Mouse (Mus musculus): ENCODE results near the gene Pygb. TPM values are rescaled to one million over a fixed set of nuclear protein-coding genes. Genes with fewer than 3 reads are reported as not detected.

The Pygb gene
- total RNA-seq (2021), result 100 to 1,000 TPM; 203 to 212 TPM
- long read RNA-seq, experiment 1, transcript Pygb-201 (20 exons, 3,909 nt), result major isoform, 164 of 208 reads
- long read RNA-seq, experiment 1, partial matches to known transcripts, result 23 of 208 reads
- long read RNA-seq, experiment 1, other reads (novel, unspliced or antisense), result 19 of 208 reads
- long read RNA-seq, experiment 2, transcript Pygb-201 (20 exons, 3,909 nt), result major isoform, 211 of 258 reads
- long read RNA-seq, experiment 2, partial matches to known transcripts, result 28 of 258 reads
- long read RNA-seq, experiment 2, other reads (novel, unspliced or antisense), result 18 of 258 reads

DNA sequence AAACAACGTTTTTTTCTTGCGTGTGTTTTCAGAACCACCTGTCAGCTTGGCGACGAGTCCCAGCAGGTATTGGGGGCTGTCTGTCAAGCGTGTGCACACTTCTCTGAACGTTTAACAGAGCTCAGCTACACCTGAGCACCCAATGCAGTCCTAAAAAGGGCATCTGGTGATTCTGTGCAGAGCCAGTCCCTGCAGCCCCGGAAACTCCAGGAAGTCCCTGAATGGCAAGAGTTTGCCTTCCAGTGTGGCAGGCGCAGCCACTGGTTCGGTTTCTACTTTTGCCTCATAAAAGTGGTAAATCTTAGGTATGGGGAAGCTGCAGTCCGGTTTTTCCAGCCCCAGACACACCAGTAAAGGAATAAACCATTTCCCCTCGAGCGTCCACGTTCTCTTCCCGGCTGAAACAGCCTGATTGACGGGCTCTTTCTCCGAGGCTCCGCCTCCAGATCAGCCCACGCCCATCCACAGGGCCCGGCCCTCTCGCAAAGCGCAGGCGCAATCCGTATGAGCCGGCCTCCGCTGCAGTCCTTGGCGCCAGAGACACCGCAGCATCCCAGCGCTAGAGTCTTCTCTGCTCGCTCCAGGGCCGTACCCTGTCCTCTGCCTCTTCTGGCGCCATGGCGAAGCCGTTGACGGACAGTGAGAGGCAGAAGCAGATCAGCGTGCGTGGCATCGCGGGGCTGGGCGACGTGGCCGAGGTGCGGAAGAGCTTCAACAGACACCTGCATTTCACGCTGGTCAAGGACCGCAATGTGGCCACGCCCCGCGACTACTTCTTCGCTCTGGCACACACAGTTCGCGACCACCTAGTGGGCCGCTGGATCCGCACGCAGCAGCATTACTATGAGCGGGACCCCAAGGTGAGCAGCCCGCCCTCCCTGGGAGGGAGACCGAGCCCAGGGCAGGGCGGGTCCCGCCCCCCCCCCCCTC, at the start of gene Pygb:
Gene Pygb (plus strand): TSS at position 485 of the 930 bp plus-strand sequence.
- peak; percentile 86 to 89 for DNase-seq (ENCODE audit: low spot score in 2 of 2)
- Histone ChIP-seq H3K4me3 (peak within 1 kb of the TSS; percentile 99), H3K27ac (peak within 1 kb of the TSS; percentile 94)
- TF ChIP-seq CTCF (conservative IDR thresholded peaks at IDR 0.05), result no peak

DNA sequence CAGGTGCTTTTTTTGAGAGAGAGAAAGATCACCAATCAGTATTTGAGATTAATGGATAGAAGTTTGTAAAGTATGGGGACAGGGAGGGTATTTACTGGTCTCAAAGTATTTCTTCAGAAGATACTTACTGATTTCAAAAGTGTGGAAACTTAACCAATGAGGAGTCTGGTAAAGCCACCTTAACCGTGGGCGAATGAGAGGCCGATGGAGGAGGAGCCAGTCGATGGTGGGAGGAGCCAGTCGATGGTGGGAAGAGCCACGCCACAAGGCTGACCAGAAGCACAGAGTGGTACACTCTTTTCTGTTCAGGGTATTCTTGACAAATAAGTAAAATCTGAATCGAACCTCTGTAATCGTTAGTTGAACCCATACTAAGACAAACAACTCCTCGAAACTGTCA, 48.7 kb upstream of the Pygb start:
- Histone ChIP-seq H3K27ac (no peak overlapping the region), H3K4me3 (no peak overlapping the region)
- TF ChIP-seq CTCF (conservative IDR thresholded peaks at IDR 0.05), result no peak
- DNase-seq (ENCODE audit: low spot score in 2 of 2), result no peak

DNA sequence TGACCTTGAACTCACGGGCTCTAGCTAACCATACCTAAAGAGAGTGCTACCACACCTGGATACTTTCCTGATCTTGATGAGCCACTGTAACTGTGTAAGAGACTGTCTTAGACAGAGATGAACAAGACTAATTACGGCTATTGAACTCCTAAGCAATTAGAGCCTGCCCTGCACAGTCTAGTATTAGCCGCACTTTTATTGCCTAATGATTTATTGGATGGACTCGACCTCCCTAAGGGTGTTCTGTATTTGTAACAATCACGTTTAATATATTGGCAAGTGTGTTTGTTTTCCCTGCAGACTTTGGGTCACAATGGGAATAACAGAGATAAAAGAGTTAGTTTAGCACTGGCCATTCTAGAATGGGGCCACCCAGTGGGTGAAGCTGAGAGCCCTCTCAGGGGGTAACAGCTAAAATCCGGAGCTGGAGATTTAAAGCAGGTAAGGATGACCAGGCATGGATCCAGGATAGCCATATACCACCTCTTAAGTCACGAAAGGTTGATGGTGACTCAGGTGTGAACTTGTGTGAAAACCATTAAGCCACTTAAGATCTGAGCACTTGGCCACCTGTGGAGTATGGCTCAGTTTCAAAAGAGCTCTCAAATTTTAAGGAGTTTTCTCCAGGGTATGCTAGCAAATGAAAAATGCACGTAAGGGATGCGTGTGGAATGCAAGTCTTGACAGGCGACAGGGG, 46.2 kb upstream of the Pygb start:
- Histone ChIP-seq H3K4me3 (no peak overlapping the region), H3K27ac (no peak overlapping the region)
- no peak for TF ChIP-seq CTCF (conservative IDR thresholded peaks at IDR 0.05)
- no peak for DNase-seq (ENCODE audit: low spot score in 2 of 2)

DNA sequence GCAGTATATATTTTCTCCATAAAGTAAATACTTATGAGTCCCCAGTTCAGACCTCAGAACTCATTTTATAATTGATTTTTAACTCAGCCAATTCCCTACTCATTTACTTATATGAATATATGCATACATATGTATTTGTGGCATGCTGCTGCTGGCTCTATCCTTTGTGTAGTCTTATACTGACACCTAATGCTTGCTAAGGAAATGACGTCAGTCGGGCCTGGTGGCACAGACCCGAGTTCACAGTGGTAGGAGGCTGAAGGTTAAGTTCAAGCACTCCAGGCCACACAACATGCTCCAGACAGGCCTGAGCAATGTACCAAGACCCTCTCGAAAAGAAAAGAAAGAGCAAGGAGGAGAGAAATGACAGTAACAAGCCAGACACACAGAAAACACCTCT, 45.1 kb upstream of the Pygb start:
- no peak for DNase-seq (ENCODE audit: low spot score in 2 of 2)
- TF ChIP-seq CTCF (conservative IDR thresholded peaks at IDR 0.05), result peak; percentile 70
- Histone ChIP-seq H3K4me3 (no peak overlapping the region), H3K27ac (no peak overlapping the region)

DNA sequence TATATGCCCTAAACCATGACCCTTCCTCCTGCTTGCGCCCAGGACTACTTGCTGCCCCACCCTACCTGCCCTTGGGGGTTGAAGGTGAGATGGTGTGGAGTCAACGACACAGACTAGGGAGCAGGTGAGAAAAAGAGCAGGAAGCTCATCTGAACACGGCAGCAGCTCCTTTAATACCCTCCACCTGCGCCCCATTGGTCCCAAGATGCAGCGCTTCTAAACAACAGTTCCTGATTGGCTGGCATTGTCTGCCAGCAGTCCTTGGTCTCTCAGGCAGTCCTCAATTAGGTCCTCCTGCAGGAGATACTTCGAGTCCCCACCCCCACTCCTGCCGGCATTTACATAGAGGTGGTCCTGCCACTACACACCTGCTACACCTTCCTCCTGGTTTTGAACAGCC, 41.5 kb upstream of the Pygb start:
- DNase-seq (ENCODE audit: low spot score in 2 of 2), result no peak
- Histone ChIP-seq H3K27ac (no peak overlapping the region), H3K4me3 (no peak overlapping the region)
- TF ChIP-seq CTCF (conservative IDR thresholded peaks at IDR 0.05), result no peak

DNA sequence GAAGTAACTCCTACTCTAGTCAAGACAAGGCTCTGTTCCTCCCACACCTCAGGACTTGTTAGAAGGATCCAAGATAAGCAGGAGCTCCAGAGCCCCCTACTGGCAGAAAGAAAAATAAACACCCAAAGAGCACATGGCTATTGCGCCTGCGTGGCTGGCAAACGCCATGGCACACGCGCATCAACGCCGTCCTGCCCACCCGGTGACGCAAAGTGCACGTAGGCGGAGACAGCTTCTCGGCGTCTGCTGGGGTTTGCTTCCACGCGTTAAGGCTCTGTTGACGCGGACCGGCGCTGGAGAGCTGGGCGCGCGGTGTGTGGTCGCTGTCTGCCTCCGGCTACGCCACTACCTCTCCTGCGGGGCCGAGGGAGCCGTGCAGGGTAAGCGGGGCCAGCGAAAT, 37.7 kb upstream of the Pygb start, which contains the start of gene Entpd6:
Gene Entpd6 (plus strand): TSS at position 189 of the 400 bp plus-strand sequence.
- Histone ChIP-seq H3K27ac (peak within 1 kb of the TSS; percentile 87), H3K4me3 (peak within 1 kb of the TSS; percentile 85)
- peak; percentile 91 for TF ChIP-seq CTCF (conservative IDR thresholded peaks at IDR 0.05)
- DNase-seq (ENCODE audit: low spot score in 2 of 2), result peak; percentile 98 to 99

DNA sequence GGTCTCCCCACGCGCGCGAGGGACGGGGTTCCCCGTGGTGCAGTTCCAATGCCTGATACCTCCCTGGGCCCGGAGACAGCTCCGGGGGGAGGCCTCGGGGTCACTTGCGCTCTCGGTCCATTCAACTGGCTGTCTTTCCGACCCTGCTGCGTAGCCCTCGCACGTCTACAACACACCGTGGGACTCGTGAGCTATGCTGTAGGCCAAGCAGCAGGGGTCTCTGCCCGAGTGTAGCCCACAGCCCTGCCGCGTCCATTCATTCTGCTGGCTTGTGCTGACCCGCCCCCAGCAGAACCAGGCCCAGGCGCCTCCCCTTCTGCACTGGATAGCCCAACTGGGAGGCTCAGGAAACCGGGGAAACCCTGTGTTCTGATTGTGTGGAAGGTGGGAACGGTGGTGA, 37.3 kb upstream of the Pygb start:
- TF ChIP-seq CTCF (conservative IDR thresholded peaks at IDR 0.05), result no peak
- no peak for DNase-seq (ENCODE audit: low spot score in 2 of 2)
- H3K27ac ChIP-seq, result peak overlapping the region; percentile 87

DNA sequence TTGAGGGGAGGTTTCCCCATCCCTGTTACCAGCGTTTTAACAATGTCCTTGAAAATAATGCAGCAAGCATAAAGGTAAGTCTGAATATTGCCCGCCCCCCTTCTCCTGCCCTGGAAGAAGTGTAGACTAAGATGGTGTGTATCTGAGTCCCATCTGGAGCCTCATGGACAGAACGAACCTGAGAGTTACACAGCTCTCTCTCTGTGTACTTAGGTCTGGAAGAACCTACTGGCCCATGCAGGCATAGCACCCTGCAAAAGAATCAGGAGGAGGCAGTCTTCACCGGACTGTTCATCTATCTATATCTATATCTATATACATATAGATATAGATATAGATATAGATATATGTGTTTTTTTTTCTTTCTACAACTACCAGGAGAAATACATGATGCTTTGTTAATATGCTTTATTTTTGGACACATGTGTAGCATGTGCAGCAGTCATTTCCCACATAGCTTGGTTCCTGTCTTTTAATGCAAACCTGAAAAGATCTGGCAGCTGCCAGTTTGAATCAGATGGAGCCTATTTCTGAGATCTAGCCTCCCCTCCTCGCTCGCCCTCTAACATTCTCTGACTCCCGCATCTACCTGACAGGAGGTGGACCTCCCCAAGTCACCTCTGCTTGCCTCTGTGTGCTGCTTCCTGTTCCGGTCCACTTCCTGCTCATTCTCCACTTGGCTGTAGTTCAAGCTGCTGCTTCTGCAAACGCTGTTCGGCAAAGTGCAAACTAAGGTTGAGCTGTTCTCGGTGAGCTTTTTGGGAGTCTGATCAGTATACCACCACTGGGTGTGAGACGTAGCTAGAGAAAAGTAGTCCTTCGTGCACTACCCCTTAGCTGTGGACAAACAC, 36.2 kb upstream of the Pygb start:
- H3K4me3 ChIP-seq, result peak overlapping the region; percentile 85

More for the DNA sequence above, 37.3 kb upstream of the Pygb start:
- H3K4me3 ChIP-seq, result peak overlapping the region; percentile 85

DNA sequence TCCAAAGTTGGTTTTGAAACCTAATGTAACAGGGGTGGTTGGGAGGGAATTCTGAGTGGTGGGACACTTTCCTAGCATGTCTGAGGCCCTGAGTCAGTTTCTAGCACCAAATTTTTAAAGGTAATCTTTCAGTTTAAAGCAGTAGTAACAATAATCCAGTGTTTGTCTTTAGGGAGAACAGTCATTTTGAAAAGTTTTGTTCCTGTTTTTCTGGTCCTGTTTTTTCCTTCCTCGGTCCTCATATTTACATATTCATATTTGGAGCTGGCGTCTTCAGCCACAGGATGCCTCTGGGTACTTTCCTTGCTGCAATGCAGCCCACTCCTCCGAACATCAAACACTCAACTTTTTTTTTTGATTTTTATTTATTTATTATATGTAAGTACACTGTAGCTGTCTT, 31.5 kb upstream of the Pygb start:
- no peak for TF ChIP-seq CTCF (conservative IDR thresholded peaks at IDR 0.05)
- DNase-seq (ENCODE audit: low spot score in 2 of 2), result no peak
- Histone ChIP-seq H3K4me3 (no peak overlapping the region), H3K27ac (no peak overlapping the region)

More for the DNA sequence above, 36.2 kb upstream of the Pygb start:
- no peak for DNase-seq (ENCODE audit: low spot score in 2 of 2)
- H3K27ac ChIP-seq, result no peak overlapping the region
- peak; percentile 71 for TF ChIP-seq CTCF (conservative IDR thresholded peaks at IDR 0.05)

DNA sequence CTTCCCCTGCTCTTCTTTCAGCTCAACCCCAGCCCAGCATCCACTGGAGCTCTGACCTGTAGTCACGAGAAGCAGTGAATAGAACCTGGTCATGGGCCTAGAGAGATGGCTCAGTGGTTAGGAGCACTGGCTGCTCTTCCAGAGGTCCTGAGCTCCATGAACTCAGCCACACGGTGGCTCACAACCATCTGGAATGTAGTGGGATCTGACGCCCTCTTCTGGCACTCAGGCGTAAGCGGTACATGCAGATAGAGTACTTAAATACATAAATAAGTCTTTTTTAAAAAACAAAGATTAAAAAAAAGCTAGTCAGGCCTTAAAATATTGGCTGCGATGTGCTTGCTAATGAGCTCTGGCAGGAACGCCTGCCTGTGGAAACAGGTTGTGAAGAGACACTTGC, 25.1 kb upstream of the Pygb start:
- Histone ChIP-seq H3K27ac (peak overlapping the region; percentile 48; the same call in 1 of the 2 replicates), H3K4me3 (no peak overlapping the region)
- DNase-seq (ENCODE audit: low spot score in 2 of 2), result no peak
- peak; percentile 75 for TF ChIP-seq CTCF (conservative IDR thresholded peaks at IDR 0.05)

DNA sequence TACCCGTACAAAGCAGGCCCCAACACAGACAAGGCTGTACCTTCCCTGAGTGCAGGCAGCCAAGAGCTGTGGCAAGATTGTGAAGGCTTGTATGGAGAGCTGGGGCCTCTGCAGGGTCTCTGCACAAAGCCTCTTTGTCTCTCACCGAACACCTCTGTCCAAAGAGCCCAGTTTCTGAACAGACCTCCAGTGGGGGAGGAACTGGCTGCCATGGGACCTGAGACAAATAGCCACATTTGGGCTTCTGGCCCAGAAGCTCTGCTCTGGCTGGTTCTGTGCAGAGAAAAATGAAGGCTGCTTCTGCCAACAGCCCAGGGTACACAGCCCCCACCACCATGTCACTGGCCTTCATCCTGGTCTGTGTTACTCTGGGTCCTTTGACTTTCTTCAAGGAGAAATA, 20.9 kb upstream of the Pygb start:
- peak in 1 of 2 experiments; percentile 66 for DNase-seq (ENCODE audit: low spot score in 2 of 2)
- Histone ChIP-seq H3K4me3 (no peak overlapping the region), H3K27ac (peak overlapping the region; percentile 85)
- TF ChIP-seq CTCF (conservative IDR thresholded peaks at IDR 0.05), result no peak
